Mouse (Mus musculus): ENCODE measurements around the gene Zpbp2. TPM values are rescaled to one million over a fixed set of nuclear protein-coding genes. Genes with fewer than 3 reads are reported as not detected.
"Not testable (repeated sequence)": the region's sequence is repeated elsewhere in the genome, so short reads cannot be mapped to it uniquely, and the experiment has no call there.

The Zpbp2 gene
- total RNA-seq, 1 experiment from 2014 or later, result 1.0 TPM

- peak; percentile 94 for ATAC-seq (replicated peaks; ENCODE audit: insufficient number of reproducible peaks, low FRiP score, low TSS enrichment, poor library complexity, severe bottlenecking)
These were observed 36.1 kb downstream of the Zpbp2 start, which contains the start of gene Ormdl3 for GRCm38 (mm10) chr11:98586892-98587563. TSS of gene Ormdl3 (minus strand) at chr11:98587368.

DNA sequence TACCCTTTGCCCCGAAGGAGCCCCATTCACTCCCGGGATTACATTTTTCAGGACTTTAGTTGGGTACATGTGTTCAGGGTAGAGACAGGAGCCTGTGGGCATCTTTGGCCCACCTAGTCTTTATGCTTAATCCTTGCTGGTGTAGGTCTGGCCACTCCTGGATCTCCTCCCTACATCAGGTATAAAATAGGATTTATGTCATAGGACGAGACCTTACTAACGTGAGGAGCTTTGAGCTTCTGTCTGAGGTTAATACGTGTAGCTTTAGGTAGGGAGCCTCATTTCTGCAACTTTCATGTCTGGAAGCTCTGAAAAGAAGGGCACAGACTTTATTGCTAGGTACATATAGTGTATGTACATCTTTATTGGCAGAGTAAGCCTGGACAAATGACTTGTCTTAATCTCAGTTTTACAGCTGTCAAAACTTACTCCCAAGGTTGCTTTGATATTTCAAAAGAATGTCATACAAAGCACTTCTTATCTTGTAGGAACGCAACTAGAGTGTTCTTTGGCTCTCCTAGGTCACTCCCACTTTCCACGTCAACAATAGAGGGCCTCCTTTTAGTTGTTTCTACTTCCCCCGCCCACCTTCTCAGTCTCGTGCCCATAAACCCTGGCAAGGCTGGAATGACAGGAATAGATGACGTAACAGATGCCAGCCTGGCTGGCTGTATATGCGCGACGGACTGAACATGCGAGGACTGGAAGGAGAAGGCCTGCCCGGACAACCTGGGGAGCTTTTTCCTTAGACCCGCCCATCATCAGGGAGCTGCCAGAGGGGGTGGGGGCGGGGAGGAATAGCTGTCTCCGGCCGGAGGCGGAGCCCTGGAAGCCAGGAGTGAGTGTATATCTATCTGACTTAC, 37.0 kb downstream of the Zpbp2 start:
- ATAC-seq (replicated peaks; ENCODE audit: insufficient number of reproducible peaks, low FRiP score, low TSS enrichment, poor library complexity, severe bottlenecking), result peak; percentile 55; the same call in 1 of the 2 replicates

GRCm38 (mm10) chr11:98588833-98589281, 38.0 kb downstream of the Zpbp2 start:
- ATAC-seq (replicated peaks; ENCODE audit: insufficient number of reproducible peaks, low FRiP score, low TSS enrichment, poor library complexity, severe bottlenecking), result no peak

- no peak for ATAC-seq (replicated peaks; ENCODE audit: insufficient number of reproducible peaks, low FRiP score, low TSS enrichment, poor library complexity, severe bottlenecking)
These were observed 38.4 kb downstream of the Zpbp2 start for GRCm38 (mm10) chr11:98589306-98589705.

GRCm38 (mm10) chr11:98590548-98591445, 39.9 kb downstream of the Zpbp2 start:
- no peak for ATAC-seq (replicated peaks; ENCODE audit: insufficient number of reproducible peaks, low FRiP score, low TSS enrichment, poor library complexity, severe bottlenecking)

DNA sequence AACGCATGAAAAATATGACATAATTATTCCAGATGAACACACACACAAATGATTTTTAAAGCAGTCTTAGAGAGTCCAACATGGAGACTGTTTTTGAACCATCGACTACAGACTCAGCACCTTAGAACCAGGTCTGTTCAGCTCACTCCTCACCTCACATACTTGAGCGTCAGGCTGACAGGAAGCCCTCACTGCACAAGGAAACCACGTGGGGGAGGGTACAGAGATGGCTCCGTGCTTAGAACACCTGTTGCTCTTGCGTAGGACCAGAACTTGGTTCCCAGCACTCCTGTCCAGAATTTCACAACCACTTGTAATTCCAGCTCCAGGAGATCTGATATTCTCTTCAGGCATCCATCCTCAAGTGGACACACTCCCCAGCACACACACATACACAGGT, 44.1 kb downstream of the Zpbp2 start:
- no peak for ATAC-seq (replicated peaks; ENCODE audit: insufficient number of reproducible peaks, low FRiP score, low TSS enrichment, poor library complexity, severe bottlenecking)

DNA sequence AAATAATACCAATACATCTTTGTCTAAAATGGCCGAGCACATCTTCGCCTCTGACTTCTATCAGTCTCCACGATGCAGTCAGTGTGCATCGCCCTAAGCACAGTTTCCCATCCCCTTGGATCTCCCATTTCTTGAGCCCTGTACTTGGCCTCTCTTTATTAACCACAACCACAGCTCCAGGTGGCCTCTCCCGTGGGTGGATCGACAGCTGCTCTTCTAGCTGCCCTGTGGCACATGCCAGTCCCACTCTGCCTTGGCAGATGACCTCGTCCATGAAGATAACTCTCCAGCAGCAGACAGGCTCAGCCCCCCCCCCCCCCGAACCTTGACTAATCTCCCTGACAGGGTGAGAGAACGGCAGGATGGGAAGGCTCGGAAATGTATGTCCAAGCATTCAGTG, 44.6 kb downstream of the Zpbp2 start:
- ATAC-seq (replicated peaks; ENCODE audit: insufficient number of reproducible peaks, low FRiP score, low TSS enrichment, poor library complexity, severe bottlenecking), result no peak

GRCm38 (mm10) chr11:98595955-98596354, 45.1 kb downstream of the Zpbp2 start:
- ATAC-seq (replicated peaks; ENCODE audit: insufficient number of reproducible peaks, low FRiP score, low TSS enrichment, poor library complexity, severe bottlenecking), result no peak

- ATAC-seq (replicated peaks; ENCODE audit: insufficient number of reproducible peaks, low FRiP score, low TSS enrichment, poor library complexity, severe bottlenecking), result peak; percentile 62
These were observed 46.5 kb downstream of the Zpbp2 start for GRCm38 (mm10) chr11:98597363-98597762.

- no peak for ATAC-seq (replicated peaks; ENCODE audit: insufficient number of reproducible peaks, low FRiP score, low TSS enrichment, poor library complexity, severe bottlenecking)
These were observed 47.1 kb downstream of the Zpbp2 start, which contains the start of gene Lrrc3c for GRCm38 (mm10) chr11:98597991-98598390. TSS of gene Lrrc3c (plus strand) at chr11:98598291.

GRCm38 (mm10) chr11:98598851-98599290, 48.0 kb downstream of the Zpbp2 start:
- ATAC-seq (replicated peaks; ENCODE audit: insufficient number of reproducible peaks, low FRiP score, low TSS enrichment, poor library complexity, severe bottlenecking), result no peak

DNA sequence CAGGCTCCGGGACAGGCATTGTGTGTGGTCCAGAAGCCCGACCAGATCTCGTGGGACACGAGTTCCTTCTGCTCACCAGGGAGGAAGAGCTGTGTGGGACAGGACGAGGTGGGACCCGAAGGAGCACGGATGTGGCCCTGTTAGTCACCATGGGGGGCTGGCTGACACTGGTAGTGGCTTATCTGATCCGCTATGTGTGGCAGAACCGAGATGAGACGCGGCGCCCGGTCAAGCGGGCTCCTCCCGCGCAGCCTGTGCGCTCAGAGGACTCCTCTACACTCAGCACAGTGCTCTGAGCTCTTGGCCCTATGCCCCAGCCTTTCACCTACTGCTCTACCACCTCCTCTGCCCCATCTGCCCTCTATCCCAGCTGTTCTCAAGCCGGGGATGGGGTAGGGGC, 48.4 kb downstream of the Zpbp2 start:
- no peak for ATAC-seq (replicated peaks; ENCODE audit: insufficient number of reproducible peaks, low FRiP score, low TSS enrichment, poor library complexity, severe bottlenecking)

GRCm38 (mm10) chr11:98602090-98602690, 51.3 kb downstream of the Zpbp2 start:
- ATAC-seq (replicated peaks; ENCODE audit: insufficient number of reproducible peaks, low FRiP score, low TSS enrichment, poor library complexity, severe bottlenecking), result no peak

GRCm38 (mm10) chr11:98603953-98604352, 53.1 kb downstream of the Zpbp2 start:
- no peak for ATAC-seq (replicated peaks; ENCODE audit: insufficient number of reproducible peaks, low FRiP score, low TSS enrichment, poor library complexity, severe bottlenecking)

DNA sequence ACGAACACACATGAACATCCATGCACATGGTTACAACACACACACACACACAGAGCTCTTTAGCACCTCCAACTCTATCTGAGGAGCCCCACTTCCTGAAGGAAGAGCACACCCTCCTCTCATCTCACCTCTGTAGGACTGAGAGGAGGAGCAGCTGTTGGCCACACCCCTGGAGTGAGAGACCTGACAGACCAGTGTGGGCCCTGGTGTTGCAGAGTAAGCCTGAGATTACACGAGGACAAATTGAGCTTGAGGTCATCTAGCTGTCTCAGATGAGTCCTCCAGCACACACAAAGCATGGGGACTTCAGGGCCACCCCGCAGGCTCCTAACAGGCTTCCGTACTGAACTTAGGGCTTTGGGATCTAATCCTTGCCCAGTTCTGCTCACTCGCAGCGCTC, 54.0 kb downstream of the Zpbp2 start:
- ATAC-seq (replicated peaks; ENCODE audit: insufficient number of reproducible peaks, low FRiP score, low TSS enrichment, poor library complexity, severe bottlenecking), result not testable (repeated sequence)

DNA sequence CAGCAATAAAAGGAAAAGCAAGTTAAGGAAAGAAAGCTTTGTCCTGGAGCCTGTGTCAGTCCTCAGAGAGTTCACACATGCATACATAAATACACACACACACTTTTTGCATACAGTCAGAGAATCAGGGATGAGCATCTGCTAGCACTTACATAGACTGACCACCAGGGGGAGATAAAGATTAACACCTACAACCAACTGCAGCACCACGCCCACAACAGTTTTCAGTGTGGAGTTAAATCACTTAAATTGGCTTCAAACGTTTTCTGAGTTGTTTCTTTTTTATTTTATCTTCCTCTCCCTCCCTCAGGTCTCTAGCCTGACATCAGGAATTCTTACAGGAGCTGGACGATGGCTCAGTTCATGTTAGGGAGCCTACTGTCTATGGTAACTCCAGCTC, 55.9 kb downstream of the Zpbp2 start:
- peak; percentile 93 for ATAC-seq (replicated peaks; ENCODE audit: insufficient number of reproducible peaks, low FRiP score, low TSS enrichment, poor library complexity, severe bottlenecking)

Data from monocyte, adult 5-6 weeks (primary cell).